Mouse (Mus musculus): ENCODE results near the gene Cpn2.

GRCm38 (mm10) chr16:30262664-30263063, 4.6 kb downstream of the Cpn2 start:
- TF ChIP-seq CTCF (IDR thresholded peaks at IDR 0.05; ENCODE audit: extremely low read depth, insufficient read depth, insufficient read length, insufficient replicate concordance) (peak; percentile 89), POLR2A (IDR thresholded peaks at IDR 0.05; ENCODE audit: low read depth, low read length) (no peak)
